Mouse (Mus musculus) C2C12 (cell line): ENCODE results near the gene Dct. TPM values are rescaled to one million over a fixed set of nuclear protein-coding genes. Genes with fewer than 3 reads are reported as not detected.

Source experiments
- H3K27me3 ChIP-seq: one replicate; pipeline ENCODE4 v1.6.1; 2011; ENCODE audit not compliant: control insufficient read depth, insufficient read depth, insufficient read length
- H3K36me3 ChIP-seq: one replicate; pipeline ENCODE4 v1.6.1; 2011; ENCODE audit not compliant: control insufficient read depth, insufficient read depth
- H3K4me3 ChIP-seq: one replicate; pipeline ENCODE4 v1.5.1; 2011; ENCODE audit warnings: mild to moderate bottlenecking, control low read depth; ENCODE audit not compliant: poor library complexity, insufficient read depth, severe bottlenecking
- H3K79me2 ChIP-seq: one replicate; pipeline ENCODE4 v1.6.1; 2011; ENCODE audit not compliant: control insufficient read depth, insufficient read depth
- H3K79me3 ChIP-seq: one replicate; pipeline ENCODE4 v1.6.1; 2011; ENCODE audit warnings: low read depth, control low read depth
- H3ac ChIP-seq: one replicate; pipeline ENCODE3; 2011; ENCODE audit warnings: low read depth; ENCODE audit not compliant: control insufficient read depth, insufficient read length
- CEBPB ChIP-seq: IDR thresholded peaks from one replicate; pipeline ENCODE4 v1.6.1; 2011; ENCODE audit warnings: low read depth, mild to moderate bottlenecking, control low read depth, moderate library complexity
- CTCF ChIP-seq: IDR thresholded peaks from one replicate; pipeline ENCODE4 v1.5.1; 2011; ENCODE audit not compliant: control insufficient read depth, insufficient read depth, insufficient read length
- FOSL1 ChIP-seq: IDR thresholded peaks from one replicate; pipeline ENCODE4 v1.8.0; 2011; ENCODE audit warnings: mild to moderate bottlenecking, low read length; ENCODE audit not compliant: poor library complexity, insufficient read depth, severe bottlenecking
- MAX ChIP-seq: IDR thresholded peaks from one replicate; pipeline ENCODE4 v1.6.1; 2011; ENCODE audit warnings: mild to moderate bottlenecking, control low read depth
- MYOD1 ChIP-seq: IDR thresholded peaks from one replicate; pipeline ENCODE4 v1.6.1; 2011; ENCODE audit warnings: low read depth; ENCODE audit not compliant: control insufficient read depth, insufficient read length
- MYOG ChIP-seq: IDR thresholded peaks from one replicate; pipeline ENCODE4 v1.6.1; 2011; ENCODE audit not compliant: control insufficient read depth, insufficient read length; ENCODE audit errors: extremely low read depth
- USF1 ChIP-seq: IDR thresholded peaks from one replicate; pipeline ENCODE4 v1.6.1; 2011; ENCODE audit warnings: low read depth, mild to moderate bottlenecking, control low read depth, moderate library complexity
- polyA plus RNA-seq: library from polyadenylated mRNA; unstranded; fragments of >200 nt; fragmentation: generic; extraction: Trizol; gene quantifications from one replicate; pipeline ENCODE4 v1.2.1, GENCODE M21; 2012; ENCODE audit warnings: missing spikeins

Gene Dct
- polyA plus RNA-seq, 1 experiment, result 0.04 TPM

DNA sequence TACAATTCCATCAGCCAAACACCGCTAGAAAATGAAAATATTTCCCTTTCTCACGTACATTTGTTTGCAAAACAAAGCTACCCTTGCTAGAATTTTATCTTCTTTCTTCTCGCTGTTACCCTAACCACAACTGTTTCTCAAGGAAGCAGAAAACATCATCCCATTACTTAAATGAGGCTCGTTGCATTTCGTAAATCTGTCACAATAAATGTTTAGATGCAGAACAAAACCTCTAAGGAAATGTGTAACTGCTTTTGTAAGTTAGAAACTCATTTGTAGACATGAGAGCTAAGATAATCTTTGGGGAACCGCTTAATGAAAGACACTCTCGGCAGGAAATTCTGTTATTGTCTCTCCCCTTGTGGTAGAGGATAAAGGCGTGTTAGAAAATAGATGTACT, 38.8 kb downstream of the Dct start:
- Histone ChIP-seq H3K27me3 (peaks cover 13% of the 10 kb centered on the region), H3K36me3 (no peaks in the 10 kb centered on the region), H3ac (no peak overlapping the region), H3K79me2 (no peaks in the 10 kb centered on the region), H3K4me3 (no peak overlapping the region), H3K79me3 (no peaks in the 10 kb centered on the region)
- TF ChIP-seq MYOD1, result no peak
- no peak for TF ChIP-seq FOSL1
- no peak for TF ChIP-seq CTCF
- no peak for TF ChIP-seq MAX
- TF ChIP-seq CEBPB, result no peak
- no peak for TF ChIP-seq MYOG
- TF ChIP-seq USF1, result no peak

DNA sequence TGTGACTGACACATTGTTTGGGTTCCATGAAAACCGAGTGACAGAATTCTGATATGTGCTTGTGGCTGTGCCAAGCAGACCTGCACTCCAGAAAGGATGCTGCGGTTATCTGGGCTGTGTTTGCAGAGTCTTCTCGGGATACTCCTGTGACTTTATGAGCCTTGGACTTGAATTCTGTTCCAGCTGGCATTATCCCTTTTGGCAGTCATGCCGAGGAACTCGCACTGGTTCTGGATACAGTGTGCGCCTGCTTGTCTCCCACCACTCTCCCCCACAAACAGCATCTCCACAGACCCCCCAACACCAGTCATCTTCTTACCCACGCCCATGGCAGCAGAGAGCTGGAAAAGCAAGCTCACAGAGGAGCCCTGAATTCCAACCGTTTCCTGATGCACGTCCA, 42.5 kb downstream of the Dct start:
- H3ac ChIP-seq, result no peak overlapping the region
- peaks cover 12% of the 10 kb centered on the region for H3K27me3 ChIP-seq
- no peaks in the 10 kb centered on the region for H3K79me2 ChIP-seq
- TF ChIP-seq MAX (no peak), CEBPB (no peak), USF1 (no peak), MYOD1 (no peak), CTCF (no peak), FOSL1 (no peak), MYOG (no peak)
- no peaks in the 10 kb centered on the region for H3K79me3 ChIP-seq
- no peaks in the 10 kb centered on the region for H3K36me3 ChIP-seq
- H3K4me3 ChIP-seq, result no peak overlapping the region

GRCm38 (mm10) chr14:118005697-118006096, 46.3 kb downstream of the Dct start:
- Histone ChIP-seq H3ac (no peak overlapping the region), H3K79me2 (no peaks in the 10 kb centered on the region), H3K36me3 (no peaks in the 10 kb centered on the region), H3K27me3 (peaks cover 12% of the 10 kb centered on the region), H3K4me3 (no peak overlapping the region), H3K79me3 (no peaks in the 10 kb centered on the region)
- peak; percentile 59 for TF ChIP-seq CEBPB
- TF ChIP-seq FOSL1, result no peak
- TF ChIP-seq MAX, result no peak
- no peak for TF ChIP-seq MYOG

DNA sequence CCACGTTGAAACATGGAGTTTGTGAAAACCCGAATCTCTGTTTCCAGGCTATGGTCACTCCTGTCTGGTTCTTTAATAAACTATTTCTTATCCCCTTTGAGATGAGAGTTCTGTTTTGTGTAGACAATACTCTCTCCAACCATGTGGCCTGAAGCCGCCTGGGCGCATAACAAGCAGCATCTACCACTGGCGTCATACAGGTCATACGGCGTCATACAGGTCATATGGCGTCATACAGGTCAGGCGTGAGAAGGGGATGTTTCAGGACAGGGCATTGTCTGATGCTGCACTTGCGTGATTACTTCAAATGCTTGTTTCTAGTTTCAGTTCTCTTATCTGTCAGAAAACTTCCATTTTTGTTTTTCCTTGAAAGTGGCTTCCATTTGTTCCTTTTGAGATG, 47.6 kb downstream of the Dct start:
- H3ac ChIP-seq, result no peak overlapping the region
- TF ChIP-seq USF1, result no peak
- no peak for TF ChIP-seq CTCF
- no peak for TF ChIP-seq MYOD1
- TF ChIP-seq FOSL1, result no peak
- TF ChIP-seq MAX, result no peak
- TF ChIP-seq CEBPB, result no peak
- TF ChIP-seq MYOG, result no peak
- H3K4me3 ChIP-seq, result no peak overlapping the region
- H3K79me2 ChIP-seq, result no peaks in the 10 kb centered on the region
- no peaks in the 10 kb centered on the region for H3K36me3 ChIP-seq
- H3K27me3 ChIP-seq, result peaks cover 6% of the 10 kb centered on the region
- H3K79me3 ChIP-seq, result no peaks in the 10 kb centered on the region

DNA sequence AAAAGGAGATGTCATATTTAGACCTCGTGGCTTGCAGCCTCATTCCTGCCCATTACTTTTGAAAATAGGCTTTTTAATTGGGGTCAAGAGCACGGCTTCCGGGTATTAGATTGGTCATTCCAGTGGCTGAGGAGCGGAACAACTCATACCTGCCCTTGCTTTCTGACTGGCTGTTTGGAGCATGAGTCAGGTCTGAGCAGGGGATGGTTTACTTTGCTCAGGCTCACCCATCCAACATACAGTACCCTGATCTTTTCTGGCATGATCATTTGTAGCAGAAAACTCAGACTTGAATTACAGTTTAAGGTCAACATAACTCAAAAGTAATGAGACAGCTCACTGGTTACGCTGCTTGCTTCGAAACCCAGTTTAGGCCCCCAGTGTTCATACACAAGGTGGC, 58.2 kb downstream of the Dct start:
- H3K4me3 ChIP-seq, result no peak overlapping the region
- H3K79me2 ChIP-seq, result no peaks in the 10 kb centered on the region
- TF ChIP-seq MYOD1 (no peak), FOSL1 (no peak), MYOG (no peak), USF1 (no peak), CEBPB (no peak), CTCF (no peak), MAX (no peak)
- H3K36me3 ChIP-seq, result no peaks in the 10 kb centered on the region
- H3K27me3 ChIP-seq, result no peaks in the 10 kb centered on the region
- H3ac ChIP-seq, result no peak overlapping the region
- H3K79me3 ChIP-seq, result no peaks in the 10 kb centered on the region

GRCm38 (mm10) chr14:117992600-117993256, 59.3 kb downstream of the Dct start:
- no peak for TF ChIP-seq CTCF
- no peak for TF ChIP-seq CEBPB
- no peak for TF ChIP-seq FOSL1
- no peak for TF ChIP-seq MAX
- no peak for TF ChIP-seq MYOG
- TF ChIP-seq MYOD1, result no peak
- no peak for TF ChIP-seq USF1

More at GRCm38 (mm10) chr14:117992600-117993256, 59.3 kb downstream of the Dct start:
- no peaks in the 10 kb centered on the region for H3K79me3 ChIP-seq
- no peaks in the 10 kb centered on the region for H3K27me3 ChIP-seq
- no peaks in the 10 kb centered on the region for H3K36me3 ChIP-seq
- H3K4me3 ChIP-seq, result no peak overlapping the region
- H3ac ChIP-seq, result no peak overlapping the region
- no peaks in the 10 kb centered on the region for H3K79me2 ChIP-seq
